Mouse (Mus musculus): Measurements from ENCODE around the gene Flt3. TPM values are rescaled to one million over a fixed set of nuclear protein-coding genes. Genes with fewer than 3 reads are reported as not detected.

The Flt3 gene
- polyA plus RNA-seq, 1 experiment from 2014 or later: 0.09 TPM

DNA sequence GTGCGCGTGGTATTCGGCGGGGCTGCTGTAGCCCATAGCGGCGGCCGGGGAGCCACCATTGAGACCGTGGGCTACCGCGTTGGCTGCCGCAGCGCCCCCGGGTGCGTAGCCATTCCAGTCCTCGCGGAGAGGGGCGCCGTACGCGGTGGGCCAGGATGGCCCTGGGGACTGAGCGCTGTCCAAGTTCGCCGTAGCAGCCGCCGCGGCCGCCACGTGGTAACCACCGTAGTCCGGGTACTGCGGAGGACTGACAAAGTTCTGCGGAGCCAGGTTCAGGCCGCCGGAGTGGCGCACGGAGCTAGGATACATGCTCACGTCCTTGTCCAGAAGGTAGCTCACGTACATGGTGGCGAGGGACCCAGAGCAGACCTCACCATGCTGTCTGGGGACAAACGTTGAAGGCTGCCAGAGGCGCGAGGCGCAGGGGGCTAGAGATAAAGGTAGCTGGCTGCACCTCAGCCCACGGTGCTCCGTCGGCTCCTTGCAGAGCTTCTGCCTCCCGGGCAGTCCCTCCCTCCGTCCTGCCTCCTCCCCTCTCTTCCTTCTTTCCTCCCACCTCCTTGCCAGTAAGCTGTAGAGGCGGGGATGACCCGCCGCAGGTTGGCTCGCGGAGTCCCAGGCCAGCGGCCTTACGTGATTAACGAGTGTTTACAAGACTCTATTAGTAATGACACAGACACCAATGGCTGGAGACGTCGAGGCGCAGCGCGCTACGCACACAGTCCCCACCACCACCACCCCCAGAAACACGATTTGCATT is 93.5 kb downstream of the Flt3 start, which contains the start of gene Cdx2:
TSS of gene Cdx2 (minus strand) at position 633 of the 760 bp plus-strand sequence.
- Histone ChIP-seq H3K9me3 (replicated peaks) (no peaks in the 10 kb centered on the region), H3K27me3 (peaks cover 100% of the 10 kb centered on the region), H3K36me3 (no peaks in the 10 kb centered on the region), H3K9ac (no peak within 1 kb of the TSS), H3K4me3 (peak within 1 kb of the TSS; percentile 18; the same call in 1 of the 2 replicates), H3K4me1 (replicated peaks) (peaks cover 25% of the 10 kb centered on the region), H3K4me2 (peak within 1 kb of the TSS; percentile 31; the same call in 1 of the 2 replicates), H3K27ac (no peak within 1 kb of the TSS)
- under 1% methylated on average over 61 of the region's 63 CpGs for WGBS
- ATAC-seq (replicated peaks; ENCODE audit: insufficient number of reproducible peaks, insufficient read depth, low FRiP score, low read depth): no peak

DNA sequence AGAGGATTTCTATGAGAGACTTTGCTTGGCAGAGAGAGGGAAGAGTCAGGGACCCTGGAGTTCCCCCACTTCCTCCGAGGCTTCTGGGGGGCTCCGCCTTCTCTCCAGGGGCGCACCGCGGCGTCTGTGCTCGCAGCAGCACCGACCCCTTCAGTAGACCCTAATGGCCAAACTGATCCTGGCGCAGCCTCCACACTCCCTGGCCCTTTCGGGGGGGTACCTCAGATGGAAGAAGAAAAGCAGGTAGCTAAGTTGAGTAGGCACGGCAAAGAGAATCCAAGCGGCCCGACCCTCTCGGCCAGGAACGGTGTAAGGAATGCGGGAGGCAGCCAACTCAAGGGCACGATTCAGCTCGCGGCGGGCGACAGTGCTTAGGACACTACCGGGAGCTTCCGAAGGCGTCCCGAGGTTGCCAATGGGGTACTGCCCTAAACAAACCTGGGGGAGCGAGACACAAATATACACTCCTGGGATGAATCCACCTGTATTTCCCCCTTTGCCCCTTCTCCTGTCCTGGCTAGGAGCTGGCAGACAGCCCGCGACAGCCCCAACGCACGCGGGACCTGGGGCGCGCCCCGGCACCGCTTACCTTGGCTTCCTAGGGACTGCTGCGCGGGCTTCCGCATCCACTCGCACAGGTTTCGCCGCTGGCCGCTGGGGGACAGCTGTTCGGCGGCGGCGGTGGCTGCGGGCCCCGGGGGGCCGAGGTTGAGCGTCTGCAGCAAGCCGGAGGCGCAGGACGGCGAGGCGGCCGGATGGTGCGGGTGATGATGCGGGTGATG is 94.2 kb downstream of the Flt3 start:
- ATAC-seq (replicated peaks; ENCODE audit: insufficient number of reproducible peaks, insufficient read depth, low FRiP score, low read depth): no peak
- Histone ChIP-seq H3K9ac (no peak overlapping the region), H3K4me3 (peak overlapping the region; percentile 18; the same call in 1 of the 2 replicates), H3K4me1 (replicated peaks) (peaks cover 25% of the 10 kb centered on the region), H3K4me2 (peak overlapping the region; percentile 31; the same call in 1 of the 2 replicates), H3K9me3 (replicated peaks) (no peaks in the 10 kb centered on the region), H3K27ac (no peak overlapping the region), H3K36me3 (no peaks in the 10 kb centered on the region), H3K27me3 (peaks cover 100% of the 10 kb centered on the region)
- WGBS: 1% methylated on average over 58 of the region's 58 CpGs

DNA sequence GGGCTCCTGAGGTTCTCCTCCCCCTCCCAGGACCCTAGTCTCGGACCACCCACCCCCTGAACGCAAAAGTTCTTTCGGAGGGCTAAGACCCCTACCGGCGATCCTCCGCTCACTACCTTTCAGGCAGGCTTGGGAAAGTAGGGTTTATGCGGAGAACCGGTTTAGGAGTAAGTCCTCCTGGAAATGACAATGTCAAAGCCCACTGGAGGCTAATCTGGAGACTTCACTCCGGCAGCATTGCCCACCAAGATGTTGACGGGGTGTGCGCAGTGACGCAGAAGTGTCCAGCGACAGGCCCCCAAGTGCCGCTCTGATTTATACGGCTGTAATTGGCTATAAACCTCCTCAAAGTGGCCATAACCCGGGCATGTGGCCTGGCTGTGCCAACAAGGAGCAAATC is 95.1 kb downstream of the Flt3 start:
- H3K27ac ChIP-seq: no peak overlapping the region
- H3K9me3 ChIP-seq (replicated peaks): no peaks in the 10 kb centered on the region
- H3K4me1 ChIP-seq (replicated peaks): peaks cover 28% of the 10 kb centered on the region
- no peaks in the 10 kb centered on the region for H3K36me3 ChIP-seq
- under 1% methylated on average over 16 of the region's 16 CpGs for WGBS
- peak overlapping the region; percentile 18; the same call in 1 of the 2 replicates for H3K4me3 ChIP-seq
- H3K9ac ChIP-seq: no peak overlapping the region
- peaks cover 100% of the 10 kb centered on the region for H3K27me3 ChIP-seq
- ATAC-seq (replicated peaks; ENCODE audit: insufficient number of reproducible peaks, insufficient read depth, low FRiP score, low read depth): no peak
- no peak overlapping the region for H3K4me2 ChIP-seq

DNA sequence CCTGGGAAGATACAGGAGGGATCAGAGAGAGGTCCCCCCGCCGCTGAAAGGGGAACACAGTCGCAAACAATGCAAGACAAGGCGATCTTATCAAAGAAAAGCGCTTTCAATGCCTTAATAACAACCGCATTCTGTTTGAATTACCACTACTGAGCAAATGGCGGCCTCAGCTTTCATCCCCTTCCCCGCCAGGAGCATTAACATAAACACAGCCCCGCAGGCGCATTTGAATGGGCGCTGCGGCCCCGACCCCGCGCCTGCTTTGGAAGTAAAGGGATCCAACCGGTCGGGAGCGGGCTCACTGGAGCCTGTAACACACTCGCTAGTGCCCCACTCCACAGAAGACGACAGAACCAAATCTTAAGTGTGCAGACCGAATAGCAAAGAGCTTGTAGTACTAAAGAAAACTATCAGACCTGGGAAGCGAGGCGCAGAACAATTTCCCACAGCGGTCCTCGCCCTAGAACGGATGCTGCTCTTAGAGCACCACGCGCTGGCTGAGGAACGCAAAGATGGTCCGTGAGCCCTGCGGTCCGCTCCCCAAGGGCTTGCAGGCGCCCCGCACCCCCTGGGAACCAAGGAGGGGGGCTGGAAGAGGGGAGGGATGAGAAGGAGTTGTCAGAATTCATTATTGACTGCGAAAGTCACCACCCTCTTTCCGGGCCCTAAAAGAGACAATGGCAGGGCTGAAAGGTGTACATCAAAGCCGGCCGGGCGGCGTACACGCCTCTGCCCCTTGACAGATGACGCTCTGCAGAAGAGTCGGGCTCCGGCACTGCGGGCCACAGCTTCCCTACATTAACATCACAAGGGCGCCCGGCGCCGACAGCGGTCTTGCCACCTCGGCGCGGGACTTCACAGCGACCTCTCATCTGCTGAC is 95.8 kb downstream of the Flt3 start:
- WGBS: under 1% methylated on average over 54 of the region's 54 CpGs
- no peak overlapping the region for H3K4me2 ChIP-seq
- no peaks in the 10 kb centered on the region for H3K9me3 ChIP-seq (replicated peaks)
- H3K4me1 ChIP-seq (replicated peaks): peaks cover 34% of the 10 kb centered on the region
- peaks cover 100% of the 10 kb centered on the region for H3K27me3 ChIP-seq
- no peaks in the 10 kb centered on the region for H3K36me3 ChIP-seq
- no peak overlapping the region for H3K27ac ChIP-seq
- ATAC-seq (replicated peaks; ENCODE audit: insufficient number of reproducible peaks, insufficient read depth, low FRiP score, low read depth): no peak
- no peak overlapping the region for H3K9ac ChIP-seq
- H3K4me3 ChIP-seq: 0 out of 2 replicates have a peak overlapping the region, but pooled peaks have one; percentile 18

- Histone ChIP-seq H3K9me3 (replicated peaks) (no peaks in the 10 kb centered on the region), H3K27ac (no peak overlapping the region), H3K36me3 (no peaks in the 10 kb centered on the region), H3K4me1 (replicated peaks) (peaks cover 38% of the 10 kb centered on the region), H3K4me3 (no peak overlapping the region), H3K9ac (no peak overlapping the region), H3K4me2 (no peak overlapping the region), H3K27me3 (peaks cover 99% of the 10 kb centered on the region)
- no peak for ATAC-seq (replicated peaks; ENCODE audit: insufficient number of reproducible peaks, insufficient read depth, low FRiP score, low read depth)
- 7% methylated on average over 13 of the region's 13 CpGs for WGBS
These were observed 97.4 kb downstream of the Flt3 start for GRCm38 (mm10) chr5:147302746-147303400.

DNA sequence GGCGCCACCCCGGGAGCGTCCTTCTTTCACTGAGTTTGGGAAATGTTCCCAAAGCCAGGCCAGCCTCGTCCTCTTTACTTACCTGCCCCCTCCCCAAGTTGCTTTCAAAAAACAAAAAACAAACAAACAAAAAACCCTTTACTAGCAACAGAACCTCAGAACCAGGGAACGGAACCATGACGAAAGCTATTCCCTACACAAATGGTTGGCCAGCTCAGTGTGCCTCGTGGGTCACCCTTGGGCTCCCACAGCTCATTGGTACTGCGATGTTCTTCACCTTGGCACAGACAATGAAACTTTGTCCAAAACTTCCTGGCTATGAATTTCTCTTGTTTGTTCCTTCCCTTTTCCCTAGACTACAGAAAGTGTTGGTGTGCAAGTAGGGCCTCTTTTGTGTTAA is 98.1 kb downstream of the Flt3 start:
- H3K4me3 ChIP-seq: no peak overlapping the region
- no peaks in the 10 kb centered on the region for H3K9me3 ChIP-seq (replicated peaks)
- H3K4me1 ChIP-seq (replicated peaks): peaks cover 38% of the 10 kb centered on the region
- H3K36me3 ChIP-seq: no peaks in the 10 kb centered on the region
- no peak for ATAC-seq (replicated peaks; ENCODE audit: insufficient number of reproducible peaks, insufficient read depth, low FRiP score, low read depth)
- no peak overlapping the region for H3K4me2 ChIP-seq
- no peak overlapping the region for H3K27ac ChIP-seq
- 7% methylated on average over 8 of the region's 8 CpGs for WGBS
- H3K9ac ChIP-seq: no peak overlapping the region
- peaks cover 99% of the 10 kb centered on the region for H3K27me3 ChIP-seq

GRCm38 (mm10) chr5:147301781-147302070 is 98.6 kb downstream of the Flt3 start:
- no peaks in the 10 kb centered on the region for H3K9me3 ChIP-seq (replicated peaks)
- no peak for ATAC-seq (replicated peaks; ENCODE audit: insufficient number of reproducible peaks, insufficient read depth, low FRiP score, low read depth)
- 3% methylated on average over 10 of the region's 10 CpGs for WGBS
- H3K9ac ChIP-seq: no peak overlapping the region
- no peaks in the 10 kb centered on the region for H3K36me3 ChIP-seq
- peaks cover 99% of the 10 kb centered on the region for H3K27me3 ChIP-seq
- no peak overlapping the region for H3K4me2 ChIP-seq
- H3K4me3 ChIP-seq: no peak overlapping the region
- H3K27ac ChIP-seq: no peak overlapping the region
- peaks cover 35% of the 10 kb centered on the region for H3K4me1 ChIP-seq (replicated peaks)

DNA sequence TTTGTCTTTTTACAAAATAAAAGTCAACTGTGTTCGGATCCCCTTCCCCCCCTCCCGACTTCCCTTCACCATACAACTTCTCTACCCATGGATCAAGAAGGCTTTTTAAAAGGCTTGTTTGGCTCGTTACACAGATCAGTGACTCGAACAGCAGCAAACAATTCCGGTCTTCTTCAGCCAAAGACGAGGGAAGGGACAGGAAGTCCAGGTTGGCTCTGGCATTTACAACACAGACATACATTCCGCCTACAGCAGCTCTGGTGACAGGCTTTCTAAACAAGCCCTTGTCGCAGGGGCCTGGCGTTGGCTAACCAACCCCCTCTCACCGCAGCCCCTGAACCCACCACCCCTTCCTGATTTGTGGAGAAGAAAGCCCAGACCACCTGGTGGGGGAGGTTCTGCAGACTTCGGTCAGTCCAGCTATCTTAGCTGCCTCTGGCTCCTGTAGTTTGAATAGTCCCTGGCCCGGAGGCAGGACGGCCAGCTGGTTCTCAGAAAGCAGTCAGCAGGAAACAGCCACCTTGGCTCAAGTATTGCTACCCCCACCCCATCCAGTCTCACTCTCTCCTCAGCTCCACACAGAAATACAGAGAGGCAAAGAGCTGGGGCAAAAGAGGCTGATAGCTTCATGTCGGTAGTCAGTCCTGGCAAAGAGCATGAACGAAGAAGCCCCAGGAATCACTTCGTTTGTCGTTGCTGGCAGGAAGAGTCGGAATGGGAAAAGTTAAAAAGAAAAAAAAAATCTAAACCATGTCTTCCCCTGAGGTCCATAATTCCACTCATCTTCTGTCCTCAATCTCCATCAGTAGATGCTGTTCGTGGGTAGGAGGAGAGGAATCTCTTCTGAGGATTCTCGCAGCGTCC is 99.1 kb downstream of the Flt3 start:
- 2% methylated on average over 21 of the region's 21 CpGs for WGBS

DNA sequence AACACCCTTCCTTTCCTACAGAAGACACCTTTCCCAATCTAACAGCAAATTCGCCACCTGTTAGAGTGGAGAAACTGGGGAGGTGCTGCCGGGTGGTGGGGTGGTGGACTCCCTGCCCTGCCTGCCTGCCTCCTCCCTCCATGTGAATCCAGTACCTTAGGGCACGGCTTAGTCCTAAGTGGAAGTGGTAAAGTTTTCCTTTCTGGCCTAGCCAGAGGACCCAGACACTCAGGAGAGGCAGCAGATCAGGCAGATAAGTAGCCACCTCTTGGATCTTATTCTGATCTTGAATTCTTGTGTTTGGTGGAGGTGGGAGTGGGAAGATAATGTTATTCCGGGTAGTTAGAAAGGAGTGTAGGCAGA is 100.3 kb downstream of the Flt3 start:
- peaks cover 96% of the 10 kb centered on the region for H3K27me3 ChIP-seq
- H3K4me1 ChIP-seq (replicated peaks): peaks cover 21% of the 10 kb centered on the region
- ATAC-seq (replicated peaks; ENCODE audit: insufficient number of reproducible peaks, insufficient read depth, low FRiP score, low read depth): no peak
- peak overlapping the region; percentile 30 for H3K4me3 ChIP-seq
- H3K4me2 ChIP-seq: peak overlapping the region; percentile 51
- no peaks in the 10 kb centered on the region for H3K9me3 ChIP-seq (replicated peaks)
- no peak overlapping the region for H3K9ac ChIP-seq
- H3K27ac ChIP-seq: no peak overlapping the region
- H3K36me3 ChIP-seq: no peaks in the 10 kb centered on the region
- 2% methylated on average over 4 of the region's 4 CpGs for whole genome bisulfite sequencing

More for the DNA sequence above, 99.1 kb downstream of the Flt3 start:
- Histone ChIP-seq H3K4me3 (no peak overlapping the region), H3K4me2 (no peak overlapping the region), H3K36me3 (no peaks in the 10 kb centered on the region), H3K9me3 (replicated peaks) (no peaks in the 10 kb centered on the region), H3K27me3 (peaks cover 99% of the 10 kb centered on the region), H3K27ac (no peak overlapping the region), H3K4me1 (replicated peaks) (peaks cover 29% of the 10 kb centered on the region), H3K9ac (no peak overlapping the region)
- ATAC-seq (replicated peaks; ENCODE audit: insufficient number of reproducible peaks, insufficient read depth, low FRiP score, low read depth): no peak
